Mouse (Mus musculus) B cell, adult (primary cell): ENCODE data around the gene Plagl1. TPM values are rescaled to one million over a fixed set of nuclear protein-coding genes. Genes with fewer than 3 reads are reported as not detected.

Source experiments
- total RNA-seq: library from RNA; stranded (reverse); gene quantifications from 4 replicates; pipeline ENCODE4 v1.2.4, GENCODE M21; 2023; ENCODE audit not compliant: inconsistent age

The Plagl1 gene
- 0.61 to 1.7 TPM (median 1.2 TPM) in 3 of 4 replicates, not detected in the other for total RNA-seq

GRCm38 (mm10) chr10:13060021-13060668, at the start of gene Plagl1:
Gene Plagl1 (plus strand): TSS chr10:13060504.

DNA sequence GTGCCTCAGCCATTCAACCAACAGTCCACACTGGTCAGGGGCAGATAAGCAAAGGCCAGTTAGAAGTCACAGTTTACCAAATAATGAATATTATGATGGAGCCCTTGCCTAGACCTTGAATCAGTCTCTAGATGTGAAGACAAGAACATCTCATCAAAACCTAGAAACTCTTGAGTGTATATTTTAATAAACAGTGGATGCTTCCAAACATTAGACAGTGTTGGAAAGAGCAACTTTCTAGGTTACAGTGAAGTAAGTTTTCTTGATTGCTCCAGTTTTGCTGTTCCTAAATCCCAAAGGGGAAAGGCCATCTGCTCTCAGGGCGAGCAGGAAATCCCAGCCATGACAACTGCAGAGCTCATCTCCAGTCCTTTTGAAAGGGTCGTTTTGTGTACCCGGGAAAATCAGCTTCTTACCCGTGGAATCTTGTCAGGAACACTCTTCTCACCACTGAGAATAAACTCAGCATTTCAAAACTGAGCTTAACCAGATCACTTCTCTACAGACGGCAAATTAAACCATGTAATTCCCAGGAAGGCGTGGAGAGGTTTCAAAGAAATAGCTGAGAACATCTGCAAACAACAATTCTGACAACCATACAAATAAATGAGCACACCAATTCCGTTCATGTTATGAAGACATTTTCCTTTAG, 117.8 kb downstream of the Plagl1 start, which contains the start of gene Zc2hc1b:
Zc2hc1b (minus strand) TSS at position 51 of the 652 bp plus-strand sequence.

Other genes starting within 250 kb of the Plagl1 start
- gene Utrn, start 191.1 kb upstream of the Plagl1 start, total RNA-seq = 44.3 to 54.9 TPM (median 46.5 TPM) in 4 replicates
- 3.6 to 9.7 TPM (median 5.8 TPM) in 4 replicates for gene Stx11, start 96.2 kb upstream of the Plagl1 start, total RNA-seq
- 7.6 to 9.2 TPM (median 8.7 TPM) in 4 replicates for gene Sf3b5, start 55.2 kb upstream of the Plagl1 start, total RNA-seq
- gene Zc2hc1b, start 117.5 kb downstream of the Plagl1 start, total RNA-seq = not detected in 4 replicates
- 64.9 to 71.4 TPM (median 66.9 TPM) in 4 replicates for gene Ltv1, start 132.7 kb downstream of the Plagl1 start, total RNA-seq